Comparison of ENCODE assay signal across 10 mouse cellular contexts in genomic region chr2:165861683-165862594, GRCm38 (mm10). TPM values are rescaled to one million over a fixed set of nuclear protein-coding genes. Genes with fewer than 3 reads are reported as not detected.
DNase-seq lines count a peak whose midpoint lies in the region; ATAC-seq lines count a peak whose summit lies in the region.
"Had no signal": no experiment of that assay in that cellular context is flagged by ENCODE, and none has a peak within 500 bp of the region (broad histone marks: within the 10 kb centered on the region; RNA-seq: fewer than 3 reads in every experiment).

No protein-coding gene starts in this region.

- no peak overlapping the region for H3K9ac ChIP-seq in heart, embryonic 11.5 days (ENCODE audit: low read depth, low read length)
- no peak overlapping the region for H3K9ac ChIP-seq in hindbrain, embryonic 14.5 days
- no peak overlapping the region; the same call in 1 of the 2 replicates for H3K9ac ChIP-seq in neural tube, embryonic 11.5 days (ENCODE audit: low read length)
- H3K9ac ChIP-seq: heart, embryonic 12.5 days had no signal

- 0 out of 2 replicates have a peak, but pooled peaks have one; percentile 19 for ATAC-seq in heart, embryonic 11.5 days (replicated peaks; ENCODE audit: insufficient number of reproducible peaks, low FRiP score, low TSS enrichment)
- ATAC-seq in hindbrain, embryonic 14.5 days (ENCODE audit: low FRiP score): 0 out of 2 replicates have a peak, but pooled peaks have one; percentile 50
- ATAC-seq in neural tube, embryonic 11.5 days (ENCODE audit: insufficient read depth, low FRiP score, low TSS enrichment): peak; percentile 82
- ATAC-seq in activated CD4-positive, CD25-positive, alpha-beta regulatory T cell, adult 4 months: no peak

- H3K36me3 ChIP-seq in heart, embryonic 11.5 days (ENCODE audit: control insufficient read depth, insufficient read depth, low read length): no peaks in the 10 kb centered on the region
- no peaks in the 10 kb centered on the region for H3K36me3 ChIP-seq in hindbrain, embryonic 14.5 days (replicated peaks; ENCODE audit: control insufficient read depth, insufficient read depth)
- H3K36me3 ChIP-seq in neural tube, embryonic 11.5 days (ENCODE audit: control insufficient read depth, insufficient read depth, low read length): no peaks in the 10 kb centered on the region

- no peaks in the 10 kb centered on the region for H3K9me3 ChIP-seq in heart, embryonic 11.5 days (replicated peaks; ENCODE audit: control insufficient read depth, low read length)
- H3K9me3 ChIP-seq in hindbrain, embryonic 14.5 days (ENCODE audit: control insufficient read depth, low read length): no peaks in the 10 kb centered on the region
- H3K9me3 ChIP-seq in neural tube, embryonic 11.5 days (ENCODE audit: control insufficient read depth, low read length): no peaks in the 10 kb centered on the region
- H3K9me3 ChIP-seq: heart, embryonic 12.5 days had no signal

- no peak overlapping the region for H3K4me2 ChIP-seq in heart, embryonic 11.5 days
- no peak overlapping the region for H3K4me2 ChIP-seq in hindbrain, embryonic 14.5 days (replicated peaks)
- H3K4me2 ChIP-seq in neural tube, embryonic 11.5 days (ENCODE audit: low read depth): no peak overlapping the region
- H3K4me2 ChIP-seq: heart, embryonic 12.5 days had no signal

- no peak overlapping the region for H3K4me3 ChIP-seq in heart, embryonic 11.5 days (ENCODE audit: low read depth, low read length)
- no peak overlapping the region for H3K4me3 ChIP-seq in hindbrain, embryonic 14.5 days (replicated peaks; ENCODE audit: low read length)
- H3K4me3 ChIP-seq in neural tube, embryonic 11.5 days (ENCODE audit: low read depth, low read length): no peak overlapping the region
- H3K4me3 ChIP-seq: heart, embryonic 12.5 days had no signal

- no peaks in the 10 kb centered on the region for H3K27me3 ChIP-seq in heart, embryonic 11.5 days (ENCODE audit: control insufficient read depth, insufficient read depth, low read length)
- H3K27me3 ChIP-seq in hindbrain, embryonic 14.5 days (ENCODE audit: control insufficient read depth, insufficient read depth, low read length): no peaks in the 10 kb centered on the region
- no peaks in the 10 kb centered on the region for H3K27me3 ChIP-seq in neural tube, embryonic 11.5 days (ENCODE audit: control insufficient read depth, insufficient read depth, low read length)
- H3K27me3 ChIP-seq: heart, embryonic 12.5 days had no signal

- DNase-seq in heart, adult 18-20 months: no peak
- peak; percentile 98 for DNase-seq in ZHBTc4 (ENCODE audit: low read depth, low spot score)
- DNase-seq in hindbrain, embryonic 14.5 days (ENCODE audit: low spot score): no peak
- peak; percentile 58 for DNase-seq in neural tube, embryonic 11.5 days (ENCODE audit: low spot score)
- DNase-seq in cerebellum, adult 9-10 months: no peak
- DNase-seq in kidney, adult 9 months: no peak
- DNase-seq: lung, postnatal 36 days had no signal

- WGBS in heart, embryonic 11.5 days (ENCODE audit: insufficient replicate concordance): 83% methylated on average over 26 of the region's 26 CpGs
- 62% methylated on average over 26 of the region's 26 CpGs for WGBS in hindbrain, embryonic 14.5 days
- 62% methylated on average over 26 of the region's 26 CpGs for WGBS in neural tube, embryonic 11.5 days

- H3K4me1 ChIP-seq in heart, embryonic 11.5 days (ENCODE audit: control insufficient read depth, insufficient read depth, low read length): peaks cover 40% of the 10 kb centered on the region
- H3K4me1 ChIP-seq in hindbrain, embryonic 14.5 days (replicated peaks; ENCODE audit: control insufficient read depth, insufficient read depth, low read length): peaks cover 49% of the 10 kb centered on the region
- H3K4me1 ChIP-seq in neural tube, embryonic 11.5 days (ENCODE audit: control insufficient read depth, insufficient read depth, low read length): peaks cover 40% of the 10 kb centered on the region

- H3K27ac ChIP-seq in heart, embryonic 11.5 days (ENCODE audit: low read depth, low read length): no peak overlapping the region
- peak overlapping the region; percentile 4; the same call in 1 of the 2 replicates for H3K27ac ChIP-seq in hindbrain, embryonic 14.5 days
- H3K27ac ChIP-seq in neural tube, embryonic 11.5 days (ENCODE audit: low read depth, low read length): peak overlapping the region; percentile 72

RNA-seq across cellular contexts. Expression of gene Zmynd8, which starts 36.9 kb away (rescaled TPM):
- polyA plus RNA-seq in heart, embryonic 11.5 days (2014; fragmentation: Nextera tagmentation; extraction: Ambion mirVana): 39.6 and 47.6 TPM in 2 replicates
- total RNA-seq in heart, adult 18-20 months (2021): 10 to 100 TPM; 41.2 to 44.8 TPM
- 55.4 and 63.4 TPM in 2 replicates for polyA plus RNA-seq in hindbrain, embryonic 14.5 days (2014; fragmentation: Nextera tagmentation; extraction: Ambion mirVana)
- polyA plus RNA-seq in neural tube, embryonic 11.5 days (2014; fragmentation: Nextera tagmentation; extraction: Ambion mirVana): 52.9 and 54.5 TPM in 2 replicates
- 10 to 100 TPM; 41.1 to 48.5 TPM for polyA plus RNA-seq in activated CD4-positive, CD25-positive, alpha-beta regulatory T cell, adult 4 months (2017; shearing (Covaris generic))

Comparison
In these comparisons a context has a peak if more than half of its experiments do, and no peak if none do; other contexts are left out.
1. DNase-seq: peak in ZHBTc4 (single experiment) and neural tube, embryonic 11.5 days (single experiment); none in heart, adult 18-20 months (0 of 2), hindbrain, embryonic 14.5 days (single experiment), cerebellum, adult 9-10 months (single experiment) and kidney, adult 9 months (single experiment).